Mouse (Mus musculus): ENCODE results near the gene Zc3h4. TPM values are rescaled to one million over a fixed set of nuclear protein-coding genes. Genes with fewer than 3 reads are reported as not detected.
"Not testable (repeated sequence)": the region's sequence is repeated elsewhere in the genome, so short reads cannot be mapped to it uniquely, and the experiment has no call there.

The Zc3h4 gene
- total and polyA plus RNA-seq, 2 experiments from 2014 or later = 5.0 to 16.5 TPM

- H3K36me3 ChIP-seq (replicated peaks; ENCODE audit: control insufficient read depth, insufficient read depth, low read length) = peaks cover 50% of the 10 kb centered on the region
- 100% methylated on average over 1 of the region's 1 CpGs for WGBS
- no peak overlapping the region for H3K4me2 ChIP-seq (ENCODE audit: low read depth, low read length)
- 0 out of 2 replicates have a peak, but pooled peaks have one; percentile 53 for ATAC-seq (ENCODE audit: insufficient read depth, low read depth)
- H3K4me3 ChIP-seq (ENCODE audit: low read depth, low read length) = no peak overlapping the region
- no peaks in the 10 kb centered on the region for H3K4me1 ChIP-seq (ENCODE audit: control insufficient read depth, insufficient read depth)
- no peaks in the 10 kb centered on the region for H3K9me3 ChIP-seq (replicated peaks; ENCODE audit: control insufficient read depth, low read length)
- TF ChIP-seq CTCF (IDR thresholded peaks at IDR 0.05; ENCODE audit: low read depth) = peak; percentile 54
- no peak for TF ChIP-seq EP300 (IDR thresholded peaks at IDR 0.05; ENCODE audit: low read depth)
- H3K9ac ChIP-seq (replicated peaks; ENCODE audit: low read depth, low read length) = no peak overlapping the region
- DNase-seq (ENCODE audit: low spot score) = peak; percentile 43
- H3K27ac ChIP-seq (ENCODE audit: low read depth) = no peak overlapping the region
- H3K27me3 ChIP-seq (ENCODE audit: control insufficient read depth, insufficient read depth, low read length) = no peaks in the 10 kb centered on the region
Measured at GRCm38 (mm10) chr7:16376505-16376904, 24.2 kb upstream of the Zc3h4 start.

DNA sequence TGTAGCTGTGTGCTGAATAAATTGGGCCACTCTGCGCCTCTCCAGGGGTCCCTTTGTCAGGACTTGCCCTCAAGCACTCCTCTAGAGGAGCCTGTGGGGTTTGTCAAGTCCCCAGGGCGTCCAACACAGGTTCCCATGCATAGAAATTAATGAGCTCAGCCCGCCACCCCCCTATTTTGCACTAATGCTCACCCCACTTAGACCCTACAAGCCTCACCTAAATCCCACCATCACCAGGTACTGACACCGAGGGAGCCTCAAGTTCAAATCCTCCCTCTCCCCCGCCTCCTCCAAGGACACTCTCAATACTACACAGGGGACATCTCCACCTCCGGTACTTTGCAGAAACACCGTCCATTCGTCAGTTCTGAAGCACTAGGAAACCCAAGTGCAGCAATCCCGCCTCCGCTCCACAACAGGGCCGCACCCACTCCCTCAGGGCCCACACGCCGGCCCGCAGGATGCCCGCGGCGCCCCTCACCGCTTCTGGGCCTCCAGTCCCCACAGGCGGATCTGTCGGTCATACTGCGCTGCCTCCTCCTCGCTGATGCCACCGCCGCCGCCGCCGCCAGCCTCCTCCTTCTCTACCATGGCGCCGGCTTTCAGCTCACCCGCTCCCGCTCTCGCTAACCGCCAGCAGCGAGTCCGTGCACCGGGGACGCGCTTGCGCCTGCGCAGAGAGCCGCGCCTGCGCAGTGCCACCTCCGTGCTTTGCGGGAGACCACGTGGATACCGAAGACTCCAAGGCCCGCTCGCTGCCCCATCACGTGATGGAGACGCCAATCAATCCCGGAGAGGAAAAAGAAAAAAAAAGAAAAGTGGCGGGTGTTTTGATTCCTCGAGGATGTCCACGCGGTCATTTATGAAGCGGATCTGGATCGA is 13.3 kb upstream of the Zc3h4 start, which contains the start of gene Sae1:
Sae1 (minus strand) TSS at position 647 of the 882 bp plus-strand sequence.
- H3K4me3 ChIP-seq (ENCODE audit: low read depth, low read length) = peak within 1 kb of the TSS; percentile 96
- peak within 1 kb of the TSS; percentile 87 for H3K27ac ChIP-seq (ENCODE audit: low read depth)
- DNase-seq (ENCODE audit: low spot score) (peak; percentile 95), ATAC-seq (ENCODE audit: insufficient read depth, low read depth) (peak; percentile 98)
- no peaks in the 10 kb centered on the region for H3K9me3 ChIP-seq (replicated peaks; ENCODE audit: control insufficient read depth, low read length)
- no peaks in the 10 kb centered on the region for H3K27me3 ChIP-seq (ENCODE audit: control insufficient read depth, insufficient read depth, low read length)
- H3K4me2 ChIP-seq (ENCODE audit: low read depth, low read length) = peak within 1 kb of the TSS; percentile 85
- under 1% methylated on average over 57 of the region's 58 CpGs for WGBS
- peaks cover 7% of the 10 kb centered on the region; the same call in 1 of the 2 replicates for H3K4me1 ChIP-seq (ENCODE audit: control insufficient read depth, insufficient read depth)
- 0 out of 2 replicates have a peak, but pooled peaks have one; percentile 30 for TF ChIP-seq EP300 (IDR thresholded peaks at IDR 0.05; ENCODE audit: low read depth)
- TF ChIP-seq CTCF (IDR thresholded peaks at IDR 0.05; ENCODE audit: low read depth) = no peak
- H3K36me3 ChIP-seq (replicated peaks; ENCODE audit: control insufficient read depth, insufficient read depth, low read length) = peaks cover 10% of the 10 kb centered on the region; the same call in 1 of the 2 replicates
- H3K9ac ChIP-seq (replicated peaks; ENCODE audit: low read depth, low read length) = peak within 1 kb of the TSS; percentile 96

DNA sequence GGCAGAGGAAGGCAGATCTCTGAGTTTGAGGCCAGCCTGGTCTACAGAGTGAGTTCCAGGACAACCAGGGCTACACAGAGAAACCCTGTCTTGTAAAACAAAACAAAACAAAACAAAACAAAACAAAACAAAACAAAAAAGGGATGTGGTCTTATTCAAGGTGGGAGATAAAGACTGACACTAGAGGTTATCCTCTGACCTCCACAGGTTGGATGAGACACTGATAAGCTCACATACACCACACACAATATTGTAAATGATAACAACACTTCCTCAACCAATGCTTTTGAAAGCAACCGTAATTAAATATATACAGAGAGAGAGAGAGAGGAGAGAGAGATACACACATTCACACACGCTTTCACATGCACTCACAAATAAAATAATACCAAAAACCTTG is 10.8 kb upstream of the Zc3h4 start:
- H3K9me3 ChIP-seq (replicated peaks; ENCODE audit: control insufficient read depth, low read length); DNase-seq (ENCODE audit: low spot score); H3K27ac ChIP-seq (ENCODE audit: low read depth); ATAC-seq (ENCODE audit: insufficient read depth, low read depth); H3K4me1 ChIP-seq (ENCODE audit: control insufficient read depth, insufficient read depth); H3K27me3 ChIP-seq (ENCODE audit: control insufficient read depth, insufficient read depth, low read length); H3K4me3 ChIP-seq (ENCODE audit: low read depth, low read length); H3K36me3 ChIP-seq (replicated peaks; ENCODE audit: control insufficient read depth, insufficient read depth, low read length); H3K9ac ChIP-seq (replicated peaks; ENCODE audit: low read depth, low read length); H3K4me2 ChIP-seq (ENCODE audit: low read depth, low read length): not testable (repeated sequence)
- 53% methylated on average over 2 of the region's 2 CpGs for WGBS

GRCm38 (mm10) chr7:16392923-16393322 is 7.8 kb upstream of the Zc3h4 start:
- no peak for TF ChIP-seq EP300 (IDR thresholded peaks at IDR 0.05; ENCODE audit: low read depth)
- TF ChIP-seq CTCF (IDR thresholded peaks at IDR 0.05; ENCODE audit: low read depth) = no peak
- Histone ChIP-seq H3K9ac (replicated peaks; ENCODE audit: low read depth, low read length) (no peak overlapping the region), H3K36me3 (replicated peaks; ENCODE audit: control insufficient read depth, insufficient read depth, low read length) (no peaks in the 10 kb centered on the region), H3K4me3 (ENCODE audit: low read depth, low read length) (no peak overlapping the region), H3K27me3 (ENCODE audit: control insufficient read depth, insufficient read depth, low read length) (no peaks in the 10 kb centered on the region), H3K9me3 (replicated peaks; ENCODE audit: control insufficient read depth, low read length) (no peaks in the 10 kb centered on the region), H3K27ac (ENCODE audit: low read depth) (no peak overlapping the region), H3K4me2 (ENCODE audit: low read depth, low read length) (no peak overlapping the region), H3K4me1 (ENCODE audit: control insufficient read depth, insufficient read depth) (no peaks in the 10 kb centered on the region)
- DNase-seq (ENCODE audit: low spot score) = no peak
- 38% methylated on average over 4 of the region's 4 CpGs for WGBS
- no peak for ATAC-seq (ENCODE audit: insufficient read depth, low read depth)

GRCm38 (mm10) chr7:16395944-16396343 is 4.8 kb upstream of the Zc3h4 start:
- no peak for ATAC-seq (ENCODE audit: insufficient read depth, low read depth)
- no peaks in the 10 kb centered on the region for H3K27me3 ChIP-seq (ENCODE audit: control insufficient read depth, insufficient read depth, low read length)
- no peak overlapping the region for H3K4me3 ChIP-seq (ENCODE audit: low read depth, low read length)
- H3K4me1 ChIP-seq (ENCODE audit: control insufficient read depth, insufficient read depth) = no peaks in the 10 kb centered on the region
- TF ChIP-seq EP300 (IDR thresholded peaks at IDR 0.05; ENCODE audit: low read depth) = no peak
- peak; percentile 72 for TF ChIP-seq CTCF (IDR thresholded peaks at IDR 0.05; ENCODE audit: low read depth)
- H3K9ac ChIP-seq (replicated peaks; ENCODE audit: low read depth, low read length) = no peak overlapping the region
- H3K4me2 ChIP-seq (ENCODE audit: low read depth, low read length) = no peak overlapping the region
- H3K36me3 ChIP-seq (replicated peaks; ENCODE audit: control insufficient read depth, insufficient read depth, low read length) = no peaks in the 10 kb centered on the region
- no peak overlapping the region for H3K27ac ChIP-seq (ENCODE audit: low read depth)
- 2% methylated on average over 2 of the region's 2 CpGs for WGBS
- peak; percentile 62 for DNase-seq (ENCODE audit: low spot score)
- no peaks in the 10 kb centered on the region for H3K9me3 ChIP-seq (replicated peaks; ENCODE audit: control insufficient read depth, low read length)

Data from heart, postnatal 0 days (tissue).